Mouse (Mus musculus) liver, embryonic 14.5 days (tissue): Measurements from ENCODE around the gene Tat.

Source experiments
- CTCF ChIP-seq: IDR thresholded peaks from 2 replicates; pipeline ENCODE4 v1.5.1; 2016; ENCODE audit warnings: antibody characterized with exemption, low read depth, control low read depth
- EP300 ChIP-seq: IDR thresholded peaks from 2 replicates; pipeline ENCODE4 v1.6.1; 2016; ENCODE audit warnings: antibody characterized with exemption, low read depth

GRCm38 (mm10) chr8:110036156-110036555, 45.9 kb downstream of the Tat start:
- no peak for TF ChIP-seq CTCF
- TF ChIP-seq EP300, result no peak
